Mouse (Mus musculus): ENCODE results near the gene Mybph.
A peak's percentile ranks its signal among the peaks of the same experiment; 100 is the strongest.

GRCm38 (mm10) chr1:134184089-134184488, 9.2 kb upstream of the Mybph start:
- TF ChIP-seq ZNF384 (IDR thresholded peaks at IDR 0.05; ENCODE audit: low read depth, low read length), result peak; percentile 62; the same call in 1 of the 2 replicates
- TF ChIP-seq MAFK (IDR thresholded peaks at IDR 0.05; ENCODE audit: borderline replicate concordance, low read depth, low read length), result no peak
- no peak for TF ChIP-seq CTCF (IDR thresholded peaks at IDR 0.05 in 2 of 3, conservative IDR thresholded peaks at IDR 0.05 in 1 of 3; ENCODE audit: control insufficient read depth in 1 of 3, insufficient read depth in 1 of 3, low read depth in 2 of 3, low read length in 3 of 3, poor library complexity in 1 of 3, severe bottlenecking in 1 of 3)
- no peak for TF ChIP-seq POLR2A (IDR thresholded peaks at IDR 0.05; ENCODE audit: control insufficient read depth in 1 of 2, insufficient read depth in 1 of 2, low read depth in 1 of 2, low read length in 2 of 2, poor library complexity in 1 of 2)
- no peak for TF ChIP-seq POLR2AphosphoS5 (IDR thresholded peaks at IDR 0.05; ENCODE audit: borderline replicate concordance, low read depth, low read length)
- no peak for TF ChIP-seq MXI1 (IDR thresholded peaks at IDR 0.05; ENCODE audit: low read depth, low read length)
- no peak for TF ChIP-seq TCF12 (IDR thresholded peaks at IDR 0.05; ENCODE audit: low read depth, low read length)
- no peak for TF ChIP-seq CHD1 (IDR thresholded peaks at IDR 0.05; ENCODE audit: low read depth, low read length)
- no peak for TF ChIP-seq GATA1 (IDR thresholded peaks at IDR 0.05; ENCODE audit: low read depth, low read length)
- no peak for TF ChIP-seq EP300 (IDR thresholded peaks at IDR 0.05; ENCODE audit: low read depth in 1 of 2, low read length in 2 of 2)
